Mouse (Mus musculus): ENCODE data around the gene Zfp786. TPM values are rescaled to one million over a fixed set of nuclear protein-coding genes. Genes with fewer than 3 reads are reported as not detected.

Gene Zfp786
- total and polyA plus RNA-seq, 3 experiments = 1.3 to 2.0 TPM; not detected in 1

DNA sequence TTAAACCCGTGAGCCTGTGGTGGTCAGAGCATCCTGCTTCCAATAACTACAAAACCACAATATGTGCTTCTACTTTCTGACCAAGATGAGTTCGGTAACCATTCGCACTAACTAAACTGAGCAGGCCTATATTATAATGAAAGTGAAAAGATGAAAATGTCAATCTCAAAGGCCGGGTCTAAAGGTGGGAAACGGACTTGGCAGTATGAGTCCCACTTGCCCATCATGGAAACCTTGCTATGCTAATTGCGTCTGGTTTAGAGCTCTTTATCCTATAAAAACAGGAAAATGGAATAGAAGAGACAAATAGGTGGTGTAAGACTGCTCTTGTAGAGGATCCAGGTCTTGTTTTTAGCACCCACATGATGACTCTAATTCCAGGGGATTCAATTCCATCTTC, 8.9 kb downstream of the Zfp786 start:
- DNase-seq (ENCODE audit: low read depth, low spot score) = no peak
- Histone ChIP-seq H3K79me2 (ENCODE audit: control insufficient read depth, insufficient read depth, low read length, poor library complexity) (no peaks in the 10 kb centered on the region), H3K27me3 (ENCODE audit: control insufficient read depth in 1 of 2, insufficient read depth in 2 of 2, low read length in 2 of 2) (no peaks in the 10 kb centered on the region), H3K4me1 (ENCODE audit: control insufficient read depth in 1 of 2, insufficient read depth in 2 of 2, low read length in 2 of 2) (no peaks in the 10 kb centered on the region; a peak in 2 of 4 replicates), H3K36me3 (ENCODE audit: control insufficient read depth in 1 of 2, insufficient read depth in 2 of 2, low read length in 2 of 2) (peaks cover 0 to 9% of the 10 kb centered on the region in 2 experiments; a peak in 3 of 4 replicates), H3K9ac (ENCODE audit: control insufficient read depth, low read depth, low read length, poor library complexity, severe bottlenecking) (no peak overlapping the region), H3K9me3 (replicated peaks; ENCODE audit: insufficient read depth, low read length) (no peaks in the 10 kb centered on the region), H3K4me3 (ENCODE audit: control insufficient read depth in 1 of 2, insufficient read depth in 1 of 2, low read depth in 2 of 2, low read length in 2 of 2) (no peak overlapping the region), H3K27ac (ENCODE audit: control insufficient read depth, low read depth, low read length) (no peak overlapping the region)
- TF ChIP-seq ETS1 (IDR thresholded peaks at IDR 0.05; ENCODE audit: low read depth, low read length) (no peak), NRF1 (IDR thresholded peaks at IDR 0.05; ENCODE audit: insufficient read depth, low read depth, low read length, poor library complexity, severe bottlenecking) (no peak), RCOR1 (IDR thresholded peaks at IDR 0.05; ENCODE audit: low read depth, low read length) (no peak), TAL1 (IDR thresholded peaks at IDR 0.05; ENCODE audit: low read length) (no peak)

DNA sequence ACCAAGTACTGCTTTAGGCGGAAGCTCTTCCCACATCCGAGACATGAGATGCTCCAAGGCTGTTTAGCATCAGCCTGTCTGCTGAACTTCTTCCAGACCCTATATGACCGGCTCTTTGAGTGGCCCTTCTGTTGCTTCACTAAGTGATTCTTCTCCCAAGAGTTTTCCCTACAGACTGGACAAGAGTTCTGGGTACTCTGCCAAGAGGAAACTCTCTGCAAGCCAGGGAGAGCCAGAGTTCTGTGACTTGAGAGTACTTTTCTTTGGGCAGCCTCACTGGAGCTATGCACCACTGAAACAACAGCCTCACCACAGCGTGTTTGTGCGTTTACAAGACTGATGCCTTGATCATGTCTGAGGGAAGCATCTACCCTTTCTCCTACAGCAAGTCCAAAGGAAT, 9.4 kb downstream of the Zfp786 start:
- peaks cover 0 to 9% of the 10 kb centered on the region in 2 experiments; a peak in 3 of 4 replicates for H3K36me3 ChIP-seq (ENCODE audit: control insufficient read depth in 1 of 2, insufficient read depth in 2 of 2, low read length in 2 of 2)
- no peaks in the 10 kb centered on the region; a peak in 2 of 4 replicates for H3K4me1 ChIP-seq (ENCODE audit: control insufficient read depth in 1 of 2, insufficient read depth in 2 of 2, low read length in 2 of 2)
- no peaks in the 10 kb centered on the region for H3K9me3 ChIP-seq (replicated peaks; ENCODE audit: insufficient read depth, low read length)
- TF ChIP-seq NELFE (IDR thresholded peaks at IDR 0.05; ENCODE audit: low read depth, low read length) (no peak), MAFK (IDR thresholded peaks at IDR 0.05; ENCODE audit: borderline replicate concordance, low read depth, low read length) (no peak), JUND (IDR thresholded peaks at IDR 0.05; ENCODE audit: low read depth, low read length) (no peak), ZC3H11A (IDR thresholded peaks at IDR 0.05; ENCODE audit: low read depth, low read length) (no peak), TBP (IDR thresholded peaks at IDR 0.05; ENCODE audit: low read depth, low read length) (no peak), MAZ (IDR thresholded peaks at IDR 0.05; ENCODE audit: low read depth, low read length) (no peak), UBTF (IDR thresholded peaks at IDR 0.05; ENCODE audit: borderline replicate concordance, insufficient read depth, low read depth, low read length) (no peak), NRF1 (IDR thresholded peaks at IDR 0.05; ENCODE audit: insufficient read depth, low read depth, low read length, poor library complexity, severe bottlenecking) (no peak), MAX (IDR thresholded peaks at IDR 0.05; ENCODE audit: low read length) (no peak), POLR2AphosphoS2 (IDR thresholded peaks at IDR 0.05; ENCODE audit: low read length) (no peak), HCFC1 (IDR thresholded peaks at IDR 0.05; ENCODE audit: low read depth, low read length) (no peak), CHD2 (IDR thresholded peaks at IDR 0.05; ENCODE audit: low read length) (no peak), CHD1 (IDR thresholded peaks at IDR 0.05; ENCODE audit: low read depth, low read length) (no peak), ETS1 (IDR thresholded peaks at IDR 0.05; ENCODE audit: low read depth, low read length) (no peak), SMC3 (IDR thresholded peaks at IDR 0.05; ENCODE audit: low read depth, low read length) (no peak)
- H3K79me2 ChIP-seq (ENCODE audit: control insufficient read depth, insufficient read depth, low read length, poor library complexity) = no peaks in the 10 kb centered on the region
- no peak for DNase-seq (ENCODE audit: low read depth, low spot score)
- no peak overlapping the region for H3K9ac ChIP-seq (ENCODE audit: control insufficient read depth, low read depth, low read length, poor library complexity, severe bottlenecking)
- no peak overlapping the region for H3K4me3 ChIP-seq (ENCODE audit: control insufficient read depth in 1 of 2, insufficient read depth in 1 of 2, low read depth in 2 of 2, low read length in 2 of 2)
- no peaks in the 10 kb centered on the region for H3K27me3 ChIP-seq (ENCODE audit: control insufficient read depth in 1 of 2, insufficient read depth in 2 of 2, low read length in 2 of 2)
- H3K27ac ChIP-seq (ENCODE audit: control insufficient read depth, low read depth, low read length) = no peak overlapping the region

Data from MEL (cell line).